Mouse (Mus musculus) liver, embryonic 14.5 days (tissue): ENCODE measurements around the gene Timp2. TPM values are rescaled to one million over a fixed set of nuclear protein-coding genes. Genes with fewer than 3 reads are reported as not detected.

Experiments used
- ATAC-seq: fragments of 200-750 bp; cut with Nextera tagmentation; 2 replicates; pipeline ENCODE4 v1.8.0; 2017; ENCODE audit warnings: moderate number of reproducible peaks, mild to moderate bottlenecking, moderate library complexity; ENCODE audit not compliant: insufficient read depth
- DNase-seq, 3 experiments: peaks; one replicate each; pipeline ENCODE4 v3.0.0-alpha.2; 2012 to 2013; ENCODE audit warnings: low read depth in 3 of 3, low spot score in 3 of 3
- H3K27ac ChIP-seq: fragments of 300-500 bp; sonication (generic); 2 replicates; pipeline ENCODE4 v1.5.1; 2014; ENCODE audit warnings: moderate library complexity, mild to moderate bottlenecking, control low read depth, inconsistent platforms
- H3K27me3 ChIP-seq: fragments of 300-500 bp; sonication (generic); 2 replicates; pipeline ENCODE4 v1.6.1; 2014; ENCODE audit warnings: mild to moderate bottlenecking, low read length, moderate library complexity; ENCODE audit not compliant: control insufficient read depth, insufficient read depth
- H3K36me3 ChIP-seq: fragments of 300-500 bp; sonication (generic); replicated peaks from 2 replicates; pipeline ENCODE4 v1.6.1; 2014; ENCODE audit warnings: low read depth; ENCODE audit not compliant: control insufficient read depth, insufficient read depth
- H3K4me1 ChIP-seq, 2 experiments: fragments of 200-500 bp in 1 of 2; fragments of 300-500 bp in 1 of 2; sonication (generic) in 1 of 2; replicated peaks; 2 replicates each; pipeline ENCODE4 v1.6.1; 2012 to 2014; ENCODE audit warnings: antibody characterized with exemption in 1 of 2, inconsistent platforms in 1 of 2, low read length in 1 of 2; ENCODE audit not compliant: control insufficient read depth in 2 of 2, insufficient read depth in 2 of 2
- H3K4me2 ChIP-seq: fragments of 300-500 bp; sonication (generic); 2 replicates; pipeline ENCODE4 v1.6.1; 2014; ENCODE audit warnings: low read depth, mild to moderate bottlenecking, control low read depth, moderate library complexity
- H3K4me3 ChIP-seq, 2 experiments: fragments of 200-500 bp in 1 of 2; fragments of 300-500 bp in 1 of 2; sonication (generic) in 1 of 2; 2 replicates each; pipeline ENCODE4 v1.5.1; 2012 to 2014; ENCODE audit warnings: low read depth in 2 of 2, low read length in 2 of 2, mild to moderate bottlenecking in 2 of 2, control low read depth in 1 of 2, inconsistent platforms in 1 of 2, moderate library complexity in 1 of 2; ENCODE audit not compliant: insufficient read depth in 1 of 2
- H3K9ac ChIP-seq: fragments of 300-500 bp; sonication (generic); replicated peaks from 2 replicates; pipeline ENCODE4 v1.6.1; 2014; ENCODE audit warnings: mild to moderate bottlenecking, control low read depth, moderate library complexity
- H3K9me3 ChIP-seq: fragments of 300-500 bp; sonication (generic); 2 replicates; pipeline ENCODE4 v1.6.1; 2016; ENCODE audit warnings: low read length, mixed read lengths; ENCODE audit not compliant: control insufficient read depth
- CTCF ChIP-seq: IDR thresholded peaks from 2 replicates; pipeline ENCODE4 v1.5.1; 2016; ENCODE audit warnings: antibody characterized with exemption, low read depth, control low read depth
- EP300 ChIP-seq: IDR thresholded peaks from 2 replicates; pipeline ENCODE4 v1.6.1; 2016; ENCODE audit warnings: antibody characterized with exemption, low read depth
- WGBS: fragments of 180-500 bp; shearing (Covaris S2); extraction: QIAGEN DNeasy Blood & Tissue Kit; methylation state at CpG from one replicate; pipeline ENCODE4 v1.1.7; 2014; ENCODE audit not compliant: insufficient replicate concordance; 5-methylcytosine and 5-hydroxymethylcytosine counted together
- polyA plus RNA-seq, 2 experiments: library from polyadenylated mRNA; depleted of rRNA in 1 of 2; stranded (reverse) in 1 of 2; unstranded in 1 of 2; fragments of >200 nt; fragmentation: Nextera tagmentation in 1 of 2; extraction: Ambion mirVana in 1 of 2; gene quantifications; 2 replicates each; pipeline versions ENCODE4 v1.2.1 to v1.2.3; 2012 to 2014

Gene Timp2
- polyA plus RNA-seq, 2 experiments = 3.2 to 4.6 TPM

GRCm38 (mm10) chr11:118280218-118280617 is 75.3 kb downstream of the Timp2 start:
- no peaks in the 10 kb centered on the region for H3K27me3 ChIP-seq
- no peak overlapping the region for H3K4me2 ChIP-seq
- H3K9ac ChIP-seq = no peak overlapping the region
- no peaks in the 10 kb centered on the region for H3K9me3 ChIP-seq
- H3K4me3 ChIP-seq = no peak overlapping the region
- WGBS = 84% methylated on average over 3 of the region's 3 CpGs
- no peak overlapping the region for H3K27ac ChIP-seq
- H3K36me3 ChIP-seq = peaks cover 29% of the 10 kb centered on the region
- DNase-seq = no peak
- no peak for ATAC-seq
- TF ChIP-seq EP300 (no peak), CTCF (no peak)
- H3K4me1 ChIP-seq = no peaks in the 10 kb centered on the region

DNA sequence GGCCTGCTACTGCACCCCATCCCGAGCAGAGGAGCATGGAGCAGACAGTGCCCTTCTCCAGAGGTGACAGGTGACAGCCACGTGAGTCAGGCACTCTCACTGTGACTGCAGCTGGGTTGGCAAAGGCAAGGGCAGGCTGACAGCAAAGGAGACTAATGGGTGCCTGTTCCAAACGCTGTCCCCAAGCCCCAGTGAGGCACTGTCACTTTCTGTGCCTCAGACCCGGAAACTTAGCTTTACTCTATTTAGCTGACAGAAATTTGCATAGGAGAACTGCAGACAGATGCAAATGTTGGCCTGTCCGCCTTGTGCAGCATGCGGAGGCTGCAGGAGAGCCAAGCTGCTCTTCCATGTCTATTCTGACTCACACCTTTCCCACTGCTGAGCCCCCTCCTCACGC is 79.2 kb downstream of the Timp2 start:
- no peak overlapping the region for H3K9ac ChIP-seq
- peaks cover 30% of the 10 kb centered on the region for H3K36me3 ChIP-seq
- H3K4me1 ChIP-seq = no peaks in the 10 kb centered on the region
- no peak overlapping the region for H3K4me3 ChIP-seq
- H3K27ac ChIP-seq = no peak overlapping the region
- TF ChIP-seq CTCF = no peak
- no peak for TF ChIP-seq EP300
- H3K4me2 ChIP-seq = no peak overlapping the region
- H3K9me3 ChIP-seq = no peaks in the 10 kb centered on the region
- ATAC-seq (no peak), DNase-seq (no peak)
- no peaks in the 10 kb centered on the region for H3K27me3 ChIP-seq
- 74% methylated on average over 7 of the region's 7 CpGs for WGBS

GRCm38 (mm10) chr11:118275092-118275491 is 80.4 kb downstream of the Timp2 start:
- Histone ChIP-seq H3K9ac (no peak overlapping the region), H3K4me3 (no peak overlapping the region), H3K4me1 (no peaks in the 10 kb centered on the region), H3K27me3 (no peaks in the 10 kb centered on the region), H3K9me3 (no peaks in the 10 kb centered on the region), H3K27ac (no peak overlapping the region), H3K36me3 (peaks cover 32% of the 10 kb centered on the region), H3K4me2 (no peak overlapping the region)
- TF ChIP-seq CTCF = no peak
- no peak for TF ChIP-seq EP300
- DNase-seq (no peak), ATAC-seq (no peak)
- 70% methylated on average over 9 of the region's 9 CpGs for WGBS

DNA sequence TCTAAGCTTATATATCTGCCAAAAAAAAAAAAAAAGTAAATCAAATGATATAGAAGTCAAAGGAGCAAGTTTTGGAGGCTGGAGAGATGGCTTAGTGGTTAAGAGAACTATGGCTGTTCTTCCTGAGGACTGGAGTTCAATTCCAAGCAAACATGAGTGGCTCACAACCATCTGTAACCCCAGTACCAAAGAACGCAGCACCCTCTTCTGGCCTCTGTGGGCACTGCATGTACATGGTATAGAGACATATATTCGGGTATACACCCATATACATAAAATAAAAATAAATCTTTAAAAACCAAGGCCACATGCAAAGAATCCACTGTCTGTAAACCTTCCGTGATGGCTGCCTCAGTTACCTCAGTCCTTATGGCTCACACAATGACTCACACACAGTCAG is 85.7 kb downstream of the Timp2 start:
- H3K27me3 ChIP-seq = no peaks in the 10 kb centered on the region
- H3K4me1 ChIP-seq = no peaks in the 10 kb centered on the region
- no peak overlapping the region for H3K4me3 ChIP-seq
- peak; percentile 57 for TF ChIP-seq CTCF
- no peak for TF ChIP-seq EP300
- no peak overlapping the region for H3K9ac ChIP-seq
- ATAC-seq (no peak), DNase-seq (no peak)
- 85% methylated on average over 3 of the region's 3 CpGs for WGBS
- no peak overlapping the region for H3K27ac ChIP-seq
- H3K4me2 ChIP-seq = no peak overlapping the region
- no peaks in the 10 kb centered on the region for H3K9me3 ChIP-seq
- H3K36me3 ChIP-seq = peaks cover 19% of the 10 kb centered on the region

DNA sequence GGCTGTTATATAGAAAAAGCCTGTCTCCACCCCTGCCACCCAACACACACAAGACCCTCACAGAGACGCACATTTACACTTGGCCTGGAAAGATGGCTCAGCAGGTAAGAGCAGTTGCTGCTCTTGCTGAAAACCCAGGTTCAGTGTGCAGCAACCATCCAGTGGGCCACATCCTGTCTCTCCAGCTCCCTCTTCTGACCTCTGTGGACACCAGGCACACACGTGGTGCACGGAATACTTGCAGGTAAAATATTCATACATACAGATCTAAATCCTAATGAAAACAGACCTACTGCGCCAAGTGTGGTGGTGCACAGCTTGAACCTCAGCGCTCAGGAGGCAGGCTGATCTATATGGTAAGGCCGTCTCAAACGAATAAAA is 88.9 kb downstream of the Timp2 start:
- 77% methylated on average over 7 of the region's 7 CpGs for WGBS
- TF ChIP-seq CTCF = no peak
- H3K27me3 ChIP-seq = no peaks in the 10 kb centered on the region
- H3K9ac ChIP-seq = no peak overlapping the region
- no peak for ATAC-seq
- no peak overlapping the region for H3K27ac ChIP-seq
- no peaks in the 10 kb centered on the region for H3K9me3 ChIP-seq
- H3K4me2 ChIP-seq = no peak overlapping the region
- H3K36me3 ChIP-seq = peaks cover 25% of the 10 kb centered on the region
- DNase-seq = no peak
- H3K4me1 ChIP-seq = no peaks in the 10 kb centered on the region
- H3K4me3 ChIP-seq = no peak overlapping the region
